Mouse (Mus musculus) liver, embryonic 12.5 days (tissue): Measurements from ENCODE around the gene Ooep. TPM values are rescaled to one million over a fixed set of nuclear protein-coding genes. Genes with fewer than 3 reads are reported as not detected.
A peak's percentile ranks its signal among the peaks of the same experiment; 100 is the strongest.

Source experiments
- ATAC-seq: fragments of 200-750 bp; cut with Nextera tagmentation; 2 replicates; pipeline ENCODE4 v1.8.0; 2017; ENCODE audit warnings: moderate number of reproducible peaks, mild to moderate bottlenecking, moderate library complexity
- H3K27ac ChIP-seq: fragments of 300-500 bp; sonication (generic); 2 replicates; pipeline ENCODE4 v1.5.1; 2016; ENCODE audit warnings: mild to moderate bottlenecking
- H3K27me3 ChIP-seq: fragments of 300-500 bp; sonication (generic); replicated peaks from 2 replicates; pipeline ENCODE4 v1.6.1; 2016; ENCODE audit warnings: mild to moderate bottlenecking, moderate library complexity
- H3K36me3 ChIP-seq: fragments of 300-500 bp; sonication (generic); 2 replicates; pipeline ENCODE4 v1.6.1; 2016; ENCODE audit warnings: mild to moderate bottlenecking, moderate library complexity
- H3K4me1 ChIP-seq: fragments of 300-500 bp; sonication (generic); 2 replicates; pipeline ENCODE4 v1.6.1; 2016
- H3K4me2 ChIP-seq: fragments of 300-500 bp; sonication (generic); 2 replicates; pipeline ENCODE4 v1.6.1; 2016; ENCODE audit warnings: mild to moderate bottlenecking, moderate library complexity
- H3K4me3 ChIP-seq: fragments of 300-500 bp; sonication (generic); 2 replicates; pipeline ENCODE4 v1.5.1; 2016; ENCODE audit warnings: mild to moderate bottlenecking, moderate library complexity
- H3K9ac ChIP-seq: fragments of 300-500 bp; sonication (generic); 2 replicates; pipeline ENCODE4 v1.6.1; 2016; ENCODE audit warnings: mild to moderate bottlenecking, moderate library complexity
- H3K9me3 ChIP-seq: fragments of 300-500 bp; sonication (generic); replicated peaks from 2 replicates; pipeline ENCODE4 v1.6.1; 2016; ENCODE audit warnings: mild to moderate bottlenecking, moderate library complexity
- WGBS: fragments of 180-500 bp; shearing (Covaris S2); methylation state at CpG from one replicate; pipeline ENCODE4 v1.1.7; 2016; ENCODE audit not compliant: insufficient replicate concordance; 5-methylcytosine and 5-hydroxymethylcytosine counted together
- polyA plus RNA-seq: library from polyadenylated mRNA; unstranded; fragments of >200 nt; fragmentation: Nextera tagmentation; extraction: Ambion mirVana; gene quantifications from 2 replicates; pipeline ENCODE4 v1.2.1, GENCODE M21; 2016

Ooep gene
- polyA plus RNA-seq: 0.13 TPM in 1 of 2 replicates, not detected in the other

GRCm38 (mm10) chr9:78378113-78378785 is at the start of gene Ooep:
Ooep (minus strand) TSS chr9:78378725.
- Histone ChIP-seq H3K4me3 (peak within 1 kb of the TSS; percentile 15), H3K27ac (no peak within 1 kb of the TSS), H3K9ac (no peak within 1 kb of the TSS), H3K27me3 (peaks cover 53% of the 10 kb centered on the region), H3K4me2 (peak within 1 kb of the TSS; percentile 52), H3K36me3 (no peaks in the 10 kb centered on the region), H3K9me3 (no peaks in the 10 kb centered on the region), H3K4me1 (peaks cover 7% of the 10 kb centered on the region; the same call in 1 of the 2 replicates)
- ATAC-seq: no peak
- 8% methylated on average over 22 of the region's 23 CpGs for WGBS

GRCm38 (mm10) chr9:78428185-78428584 is 49.7 kb upstream of the Ooep start:
- H3K9me3 ChIP-seq: no peaks in the 10 kb centered on the region
- peak overlapping the region; percentile 4; the same call in 1 of the 2 replicates for H3K27ac ChIP-seq
- H3K9ac ChIP-seq: no peak overlapping the region
- no peaks in the 10 kb centered on the region for H3K36me3 ChIP-seq
- ATAC-seq: peak; percentile 49; the same call in 1 of the 2 replicates
- peaks cover 18% of the 10 kb centered on the region for H3K4me1 ChIP-seq
- peak overlapping the region; percentile 69 for H3K4me2 ChIP-seq
- H3K27me3 ChIP-seq: peaks cover 4% of the 10 kb centered on the region
- 29% methylated on average over 6 of the region's 6 CpGs for WGBS
- peak overlapping the region; percentile 48; the same call in 1 of the 2 replicates for H3K4me3 ChIP-seq

GRCm38 (mm10) chr9:78427362-78427781 is 48.8 kb upstream of the Ooep start:
- H3K36me3 ChIP-seq: no peaks in the 10 kb centered on the region
- 15% methylated on average over 27 of the region's 27 CpGs for WGBS
- H3K9ac ChIP-seq: peak overlapping the region; percentile 51
- H3K9me3 ChIP-seq: no peaks in the 10 kb centered on the region
- H3K27me3 ChIP-seq: peaks cover 4% of the 10 kb centered on the region
- H3K27ac ChIP-seq: no peak overlapping the region
- peak overlapping the region; percentile 69 for H3K4me2 ChIP-seq
- peaks cover 18% of the 10 kb centered on the region for H3K4me1 ChIP-seq
- H3K4me3 ChIP-seq: peak overlapping the region; percentile 48
- ATAC-seq: peak; percentile 61; the same call in 1 of the 2 replicates

GRCm38 (mm10) chr9:78401596-78401995 is 23.1 kb upstream of the Ooep start:
- 75% methylated on average over 7 of the region's 7 CpGs for WGBS
- no peaks in the 10 kb centered on the region for H3K9me3 ChIP-seq
- H3K27ac ChIP-seq: no peak overlapping the region
- no peaks in the 10 kb centered on the region for H3K36me3 ChIP-seq
- H3K27me3 ChIP-seq: peaks cover 30% of the 10 kb centered on the region
- no peak overlapping the region for H3K4me3 ChIP-seq
- no peak overlapping the region for H3K4me2 ChIP-seq
- no peaks in the 10 kb centered on the region for H3K4me1 ChIP-seq
- ATAC-seq: no peak
- no peak overlapping the region for H3K9ac ChIP-seq

GRCm38 (mm10) chr9:78400570-78400969 is 22.0 kb upstream of the Ooep start:
- Histone ChIP-seq H3K36me3 (no peaks in the 10 kb centered on the region), H3K4me2 (no peak overlapping the region), H3K9ac (no peak overlapping the region), H3K27me3 (peaks cover 40% of the 10 kb centered on the region), H3K27ac (no peak overlapping the region), H3K9me3 (no peaks in the 10 kb centered on the region), H3K4me1 (peaks cover 8% of the 10 kb centered on the region), H3K4me3 (no peak overlapping the region)
- no peak for ATAC-seq
- 67% methylated on average over 5 of the region's 5 CpGs for WGBS

- no peak overlapping the region for H3K9ac ChIP-seq
- H3K4me1 ChIP-seq: peaks cover 10% of the 10 kb centered on the region
- ATAC-seq: no peak
- no peaks in the 10 kb centered on the region for H3K36me3 ChIP-seq
- H3K4me2 ChIP-seq: peak overlapping the region; percentile 59; the same call in 1 of the 2 replicates
- H3K27ac ChIP-seq: no peak overlapping the region
- 44% methylated on average over 9 of the region's 9 CpGs for WGBS
- no peaks in the 10 kb centered on the region for H3K9me3 ChIP-seq
- H3K27me3 ChIP-seq: peaks cover 81% of the 10 kb centered on the region
- H3K4me3 ChIP-seq: peak overlapping the region; percentile 45; the same call in 1 of the 2 replicates
Observed at GRCm38 (mm10) chr9:78396517-78396916, 18.0 kb upstream of the Ooep start.

- H3K36me3 ChIP-seq: no peaks in the 10 kb centered on the region
- H3K4me3 ChIP-seq: peak within 1 kb of the TSS; percentile 45
- 2% methylated on average over 92 of the region's 93 CpGs for WGBS
- peaks cover 88% of the 10 kb centered on the region for H3K27me3 ChIP-seq
- H3K4me1 ChIP-seq: peaks cover 10% of the 10 kb centered on the region
- H3K27ac ChIP-seq: no peak within 1 kb of the TSS
- no peak within 1 kb of the TSS for H3K9ac ChIP-seq
- no peaks in the 10 kb centered on the region for H3K9me3 ChIP-seq
- ATAC-seq: 0 out of 2 replicates have a peak, but pooled peaks have one; percentile 40
- H3K4me2 ChIP-seq: peak within 1 kb of the TSS; percentile 59
Observed at GRCm38 (mm10) chr9:78395630-78396351, 17.3 kb upstream of the Ooep start, which contains the start of gene Ddx43. Ddx43 (plus strand) TSS chr9:78395777.

GRCm38 (mm10) chr9:78395244-78395629 is 16.7 kb upstream of the Ooep start:
- no peak for ATAC-seq
- Histone ChIP-seq H3K9ac (no peak overlapping the region), H3K36me3 (no peaks in the 10 kb centered on the region), H3K27ac (no peak overlapping the region), H3K27me3 (peaks cover 90% of the 10 kb centered on the region), H3K9me3 (no peaks in the 10 kb centered on the region), H3K4me3 (peak overlapping the region; percentile 45), H3K4me1 (peaks cover 10% of the 10 kb centered on the region), H3K4me2 (peak overlapping the region; percentile 59)
- WGBS: 27% methylated on average over 11 of the region's 11 CpGs

- Histone ChIP-seq H3K4me1 (peaks cover 10% of the 10 kb centered on the region), H3K4me3 (no peak overlapping the region), H3K9me3 (no peaks in the 10 kb centered on the region), H3K4me2 (no peak overlapping the region), H3K36me3 (no peaks in the 10 kb centered on the region), H3K27me3 (peaks cover 89% of the 10 kb centered on the region), H3K9ac (no peak overlapping the region), H3K27ac (no peak overlapping the region)
- no peak for ATAC-seq
- 49% methylated on average over 7 of the region's 7 CpGs for WGBS
Observed at GRCm38 (mm10) chr9:78394602-78395001, 16.1 kb upstream of the Ooep start.

GRCm38 (mm10) chr9:78393741-78394140 is 15.2 kb upstream of the Ooep start:
- WGBS: 79% methylated on average over 10 of the region's 10 CpGs
- Histone ChIP-seq H3K9ac (no peak overlapping the region), H3K4me3 (no peak overlapping the region), H3K36me3 (no peaks in the 10 kb centered on the region), H3K27me3 (peaks cover 87% of the 10 kb centered on the region), H3K9me3 (no peaks in the 10 kb centered on the region), H3K27ac (no peak overlapping the region), H3K4me1 (peaks cover 10% of the 10 kb centered on the region), H3K4me2 (no peak overlapping the region)
- ATAC-seq: no peak

GRCm38 (mm10) chr9:78389981-78390380 is 11.5 kb upstream of the Ooep start:
- ATAC-seq: no peak

GRCm38 (mm10) chr9:78386947-78387346 is 8.4 kb upstream of the Ooep start:
- Histone ChIP-seq H3K27ac (no peak overlapping the region), H3K4me2 (no peak overlapping the region), H3K4me3 (no peak overlapping the region), H3K9me3 (no peaks in the 10 kb centered on the region), H3K27me3 (peaks cover 22% of the 10 kb centered on the region; the same call in 1 of the 2 replicates), H3K36me3 (no peaks in the 10 kb centered on the region), H3K9ac (no peak overlapping the region), H3K4me1 (no peaks in the 10 kb centered on the region)
- WGBS: 62% methylated on average over 7 of the region's 7 CpGs
- no peak for ATAC-seq

More at GRCm38 (mm10) chr9:78389981-78390380, 11.5 kb upstream of the Ooep start:
- H3K36me3 ChIP-seq: no peaks in the 10 kb centered on the region
- H3K4me2 ChIP-seq: no peak overlapping the region
- no peak overlapping the region for H3K9ac ChIP-seq
- H3K27ac ChIP-seq: no peak overlapping the region
- no peaks in the 10 kb centered on the region for H3K9me3 ChIP-seq
- no peak overlapping the region for H3K4me3 ChIP-seq
- H3K4me1 ChIP-seq: no peaks in the 10 kb centered on the region
- peaks cover 52% of the 10 kb centered on the region for H3K27me3 ChIP-seq
- WGBS: 30% methylated on average over 5 of the region's 5 CpGs
